Mouse (Mus musculus): ENCODE results near the gene Pip5kl1. TPM values are rescaled to one million over a fixed set of nuclear protein-coding genes. Genes with fewer than 3 reads are reported as not detected.

The Pip5kl1 gene
- total RNA-seq, 2 experiments from 2014 or later = not detected

GRCm38 (mm10) chr2:32582830-32583799, 8.5 kb downstream of the Pip5kl1 start:
- peak; percentile 78 to 86 for DNase-seq

GRCm38 (mm10) chr2:32585149-32585714, 10.6 kb downstream of the Pip5kl1 start:
- no peak for DNase-seq

GRCm38 (mm10) chr2:32586871-32587351, 12.3 kb downstream of the Pip5kl1 start, which contains the start of gene St6galnac4:
Gene St6galnac4 (plus strand): TSS chr2:32587095.
- DNase-seq = peak; percentile 93 to 97

DNA sequence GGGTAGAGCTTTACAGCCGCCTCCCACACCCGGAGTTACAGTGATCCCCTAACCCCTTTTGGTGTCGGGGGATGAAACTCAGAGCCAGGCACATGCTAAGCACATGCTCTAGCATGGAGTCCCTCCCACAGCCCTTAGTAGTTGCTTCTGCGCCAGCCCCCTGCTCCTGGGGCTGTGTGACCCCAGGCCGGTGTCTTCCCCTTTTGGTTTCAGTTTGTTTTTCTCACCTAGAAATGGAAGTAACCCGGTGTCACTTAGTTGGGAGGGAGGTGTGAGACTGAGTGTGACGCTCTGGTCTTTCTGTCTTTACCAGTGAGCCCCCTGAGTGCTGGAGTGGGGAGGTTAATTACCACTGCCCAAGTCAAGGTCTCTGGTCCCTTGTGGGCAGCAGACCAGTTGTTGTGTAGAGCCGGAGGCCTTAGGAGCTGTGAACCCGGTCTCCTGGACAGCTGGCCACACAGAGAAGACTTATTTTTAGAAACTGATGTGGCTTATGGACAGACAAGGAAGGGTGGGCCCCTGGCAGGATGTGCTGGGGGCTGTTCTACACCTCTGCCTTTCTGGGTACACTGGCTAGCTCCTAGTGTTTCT, 13.2 kb downstream of the Pip5kl1 start:
- DNase-seq = no peak

DNA sequence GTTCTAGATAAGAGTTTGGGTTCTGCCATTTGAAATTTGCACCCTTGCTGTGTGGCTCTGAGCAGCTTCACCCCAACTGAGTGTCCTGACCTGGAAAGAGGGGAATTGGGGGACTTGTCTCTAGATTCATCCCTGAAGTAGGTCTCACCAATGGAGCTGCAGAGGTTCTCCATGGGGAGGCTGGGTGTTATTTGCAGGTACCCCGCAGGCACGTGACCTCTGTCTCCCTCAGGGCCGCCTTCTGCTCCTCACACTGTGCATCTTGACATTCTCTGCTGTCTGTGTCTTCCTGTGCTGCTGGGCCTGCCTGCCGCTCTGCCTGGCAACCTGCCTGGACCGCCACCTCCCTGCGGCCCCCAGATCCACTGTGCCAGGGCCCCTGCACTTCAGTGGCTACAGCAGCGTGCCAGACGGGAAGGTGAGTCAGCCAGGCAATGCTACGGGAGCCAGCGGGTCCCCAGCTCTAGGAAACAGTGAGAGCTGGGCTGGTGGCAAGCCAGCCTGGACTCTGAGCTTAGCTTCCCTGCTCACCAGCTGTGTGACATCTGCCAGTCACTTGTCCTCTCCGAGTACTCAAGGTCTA, 14.7 kb downstream of the Pip5kl1 start:
- DNase-seq = peak; percentile 62 to 69

GRCm38 (mm10) chr2:32590224-32590623, 15.6 kb downstream of the Pip5kl1 start:
- DNase-seq = no peak

DNA sequence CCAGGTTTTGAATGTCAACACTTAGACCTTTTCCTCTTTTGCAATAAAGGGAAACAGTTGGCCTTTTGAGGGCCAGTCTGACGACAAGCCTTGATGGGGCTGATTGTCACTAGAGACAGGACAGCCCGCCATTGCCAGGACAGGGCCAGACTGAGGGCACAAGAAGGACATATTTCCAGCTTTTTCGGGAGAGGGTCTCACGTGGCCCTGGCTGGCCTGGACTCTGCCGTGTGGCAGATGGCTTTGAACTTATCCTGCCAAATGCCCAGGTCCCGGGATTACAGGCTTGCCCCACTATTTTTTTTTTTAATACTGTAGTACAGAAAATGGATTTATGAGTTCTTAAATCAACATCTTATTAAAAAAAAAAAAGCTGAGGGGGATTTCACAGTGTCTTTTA, 16.7 kb downstream of the Pip5kl1 start:
- no peak for DNase-seq

DNA sequence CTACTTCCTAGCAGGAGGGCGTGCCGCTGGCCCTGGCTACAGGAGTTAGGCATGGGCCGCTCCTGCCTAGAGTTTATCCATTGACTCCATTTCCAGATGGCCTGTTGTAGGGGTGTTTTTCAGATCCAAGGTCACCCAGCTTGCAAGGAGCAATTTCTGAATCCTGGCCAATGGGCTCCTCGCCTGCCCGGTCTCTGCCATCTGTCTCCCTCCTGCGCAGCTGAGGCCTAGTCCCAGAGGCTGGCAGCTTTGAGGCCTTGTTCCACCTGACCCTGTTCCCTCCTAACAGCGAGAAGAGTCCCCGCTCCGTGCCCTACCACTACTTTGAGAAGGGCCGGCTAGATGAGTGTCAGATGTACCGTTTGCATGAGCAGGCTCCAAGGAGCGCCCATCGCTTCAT, 22.1 kb downstream of the Pip5kl1 start:
- DNase-seq = peak; percentile 43 to 50

GRCm38 (mm10) chr2:32597248-32597647, 22.7 kb downstream of the Pip5kl1 start:
- no peak for DNase-seq

GRCm38 (mm10) chr2:32597699-32598098, 23.1 kb downstream of the Pip5kl1 start:
- no peak for DNase-seq

DNA sequence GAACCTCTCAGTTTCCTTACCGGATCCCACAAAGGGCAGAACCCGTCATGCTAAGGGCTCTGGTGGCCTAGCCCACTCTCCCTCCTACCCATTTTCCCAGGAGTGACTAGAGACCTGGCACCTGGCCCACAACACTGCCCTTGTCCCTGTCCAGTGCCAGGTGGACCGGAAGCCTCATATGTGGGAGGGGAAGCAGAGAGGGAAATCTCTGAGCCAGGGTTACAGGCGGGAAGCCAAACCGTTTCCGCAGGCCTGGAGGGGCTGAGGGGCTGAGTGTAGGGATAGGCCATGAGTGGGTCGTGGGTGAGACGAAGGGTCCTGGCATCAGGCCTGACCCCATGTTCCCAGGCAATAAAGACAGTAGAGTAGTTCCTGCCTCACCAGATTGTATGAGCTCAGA, 23.9 kb downstream of the Pip5kl1 start:
- no peak for DNase-seq

- DNase-seq = no peak
Measured at GRCm38 (mm10) chr2:32599409-32599808, 24.8 kb downstream of the Pip5kl1 start, which contains the start of gene St6galnac6. Gene St6galnac6 (plus strand): TSS chr2:32599709.

GRCm38 (mm10) chr2:32601417-32602065, 26.9 kb downstream of the Pip5kl1 start:
- DNase-seq = peak; percentile 52 to 69

GRCm38 (mm10) chr2:32602600-32603054, 28.0 kb downstream of the Pip5kl1 start:
- DNase-seq = peak; percentile 91

- DNase-seq = no peak
Measured at GRCm38 (mm10) chr2:32604631-32605030, 30.0 kb downstream of the Pip5kl1 start.

- peak; percentile 91 to 97 for DNase-seq
Measured at GRCm38 (mm10) chr2:32606161-32607142, 31.9 kb downstream of the Pip5kl1 start.

- peak; percentile 34 to 60 for DNase-seq
Measured at GRCm38 (mm10) chr2:32607262-32607947, 32.8 kb downstream of the Pip5kl1 start.

DNA sequence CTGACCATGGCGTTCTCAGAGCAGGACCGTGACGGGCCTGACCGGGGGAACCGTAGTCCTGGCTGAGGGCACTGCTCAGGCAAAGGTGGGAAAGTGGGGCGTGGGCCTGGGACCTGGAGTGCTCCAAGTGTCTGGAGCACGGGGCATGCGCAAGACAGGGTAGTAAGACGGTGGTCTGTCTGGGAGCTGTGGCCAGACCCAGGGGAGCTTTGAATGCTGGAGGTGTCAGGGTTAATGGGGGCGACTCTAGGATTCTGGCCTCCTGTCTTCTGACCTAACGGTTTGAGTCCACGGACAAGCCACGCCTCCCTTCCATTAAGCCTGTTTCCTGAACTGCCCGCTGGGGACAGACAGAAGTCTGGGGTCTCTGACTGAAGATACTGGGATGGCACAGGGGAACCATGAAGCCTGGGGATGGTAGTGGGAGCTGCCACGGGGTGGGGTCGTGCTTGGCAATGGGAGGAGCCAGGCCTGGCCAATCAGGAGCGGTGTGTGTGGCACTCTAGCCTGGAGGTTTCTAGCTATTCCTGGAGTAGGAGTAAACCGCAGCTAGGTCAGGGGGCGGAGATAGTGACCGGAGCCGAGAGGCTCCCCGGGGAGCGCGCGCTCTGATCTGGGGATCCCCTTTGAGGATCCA, 33.7 kb downstream of the Pip5kl1 start:
- peak; percentile 89 to 90 for DNase-seq

All from adrenal gland, postnatal 36 days (tissue).